Mouse (Mus musculus) megakaryocyte progenitor cell, adult 5-6 weeks (primary cell): Measurements from ENCODE around the gene Mrps34. TPM values are rescaled to one million over a fixed set of nuclear protein-coding genes. Genes with fewer than 3 reads are reported as not detected.
"Not testable (repeated sequence)": the region's sequence is repeated elsewhere in the genome, so short reads cannot be mapped to it uniquely, and the experiment has no call there.

Experiments used
- ATAC-seq: replicated peaks from 2 replicates; pipeline ENCODE4 v1.8.0; 2016; ENCODE audit warnings: mild to moderate bottlenecking, moderate TSS enrichment, inconsistent platforms; ENCODE audit not compliant: poor library complexity
- total RNA-seq, 2 experiments: library from RNA; stranded (forward) in 1 of 2; stranded (reverse) in 1 of 2; fragments of 157-497, 149-512 nt in 1 of 2; fragments of 200-1000 nt in 1 of 2; gene quantifications; 2 replicates each; pipeline versions ENCODE4 v1.2.3 to v1.2.4; 2015 to 2017

Gene Mrps34
- total RNA-seq, 2 experiments from 2014 or later = 31.9 to 54.2 TPM

GRCm38 (mm10) chr17:24898041-24898854 lies 3.3 kb downstream of the Mrps34 start:
- ATAC-seq = no peak

- no peak for ATAC-seq
These were observed 4.2 kb downstream of the Mrps34 start for GRCm38 (mm10) chr17:24899153-24899552.

GRCm38 (mm10) chr17:24900014-24900413 lies 5.1 kb downstream of the Mrps34 start:
- no peak for ATAC-seq

GRCm38 (mm10) chr17:24902124-24902523 lies 7.2 kb downstream of the Mrps34 start:
- no peak for ATAC-seq

GRCm38 (mm10) chr17:24902671-24903474 lies 8.0 kb downstream of the Mrps34 start:
- peak; percentile 93 for ATAC-seq

- ATAC-seq = no peak
These were observed 8.9 kb downstream of the Mrps34 start for GRCm38 (mm10) chr17:24903767-24904166.

GRCm38 (mm10) chr17:24907591-24907990 lies 12.7 kb downstream of the Mrps34 start:
- ATAC-seq = no peak

- ATAC-seq = no peak
These were observed 19.1 kb downstream of the Mrps34 start for GRCm38 (mm10) chr17:24913984-24914383.

GRCm38 (mm10) chr17:24923246-24923645 lies 28.3 kb downstream of the Mrps34 start:
- ATAC-seq = no peak

GRCm38 (mm10) chr17:24929506-24929905 lies 34.6 kb downstream of the Mrps34 start:
- ATAC-seq = no peak

GRCm38 (mm10) chr17:24932431-24932830 lies 37.5 kb downstream of the Mrps34 start:
- ATAC-seq = no peak

GRCm38 (mm10) chr17:24933163-24933562 lies 38.2 kb downstream of the Mrps34 start:
- ATAC-seq = no peak

GRCm38 (mm10) chr17:24934926-24935325 lies 40.0 kb downstream of the Mrps34 start:
- ATAC-seq = no peak

- no peak for ATAC-seq
These were observed 40.8 kb downstream of the Mrps34 start for GRCm38 (mm10) chr17:24935666-24936065.

- peak; percentile 94 for ATAC-seq
These were observed 41.6 kb downstream of the Mrps34 start, which contains the start of gene Mapk8ip3 for GRCm38 (mm10) chr17:24936259-24937237. Mapk8ip3 (minus strand) TSS chr17:24936977.

GRCm38 (mm10) chr17:24937266-24937665 lies 42.4 kb downstream of the Mrps34 start:
- ATAC-seq = no peak

GRCm38 (mm10) chr17:24942453-24942852 lies 47.5 kb downstream of the Mrps34 start:
- peak; percentile 88 for ATAC-seq

- no peak for ATAC-seq
These were observed 48.1 kb downstream of the Mrps34 start for GRCm38 (mm10) chr17:24943036-24943435.

GRCm38 (mm10) chr17:24943589-24943988 lies 48.7 kb downstream of the Mrps34 start:
- not testable (repeated sequence) for ATAC-seq
